Mouse (Mus musculus) cerebellum, adult 8-10 months (tissue): ENCODE results near the gene Strn4.

Experiments used
- DNase-seq: peaks from one replicate; pipeline ENCODE4 v3.0.0; 2022

Gene Strn4

DNA sequence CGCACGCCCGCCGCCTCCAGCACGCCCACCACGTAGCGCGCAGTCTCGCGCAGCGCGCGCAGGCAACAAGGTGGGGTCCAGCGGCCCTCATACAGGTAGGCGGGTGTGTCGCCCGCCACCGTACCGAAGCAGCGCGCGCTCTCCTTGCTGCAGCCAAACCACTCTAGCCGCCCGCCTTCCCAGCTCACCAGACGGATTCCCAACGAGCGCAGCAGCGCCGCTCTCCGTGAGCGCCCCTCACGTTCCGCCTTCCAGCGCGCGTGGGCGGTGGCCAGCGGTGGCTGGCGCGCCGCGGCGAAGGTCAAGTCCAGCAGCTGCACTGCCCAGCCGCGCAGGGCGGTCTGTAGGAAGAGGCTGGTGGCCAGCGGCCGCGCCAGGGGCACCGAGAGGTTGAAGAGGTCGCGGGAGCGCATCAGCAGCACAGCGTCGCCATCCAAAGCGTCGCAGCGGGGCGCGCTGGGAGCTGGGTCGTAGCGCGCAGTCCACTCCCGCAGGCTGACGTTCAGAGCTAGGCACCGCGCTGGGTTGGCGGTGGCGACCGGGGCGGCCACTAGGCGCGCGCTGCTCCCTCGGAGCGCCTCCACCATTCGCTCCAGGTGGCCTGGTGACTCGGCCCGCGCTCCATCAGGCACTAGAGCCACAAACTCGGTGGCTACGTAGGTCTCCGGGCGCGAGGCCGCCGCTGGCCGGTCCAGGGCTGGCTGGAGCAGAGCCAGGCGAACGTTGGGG is 4.6 kb upstream of the Strn4 start:
- peak; percentile 62 for DNase-seq

DNA sequence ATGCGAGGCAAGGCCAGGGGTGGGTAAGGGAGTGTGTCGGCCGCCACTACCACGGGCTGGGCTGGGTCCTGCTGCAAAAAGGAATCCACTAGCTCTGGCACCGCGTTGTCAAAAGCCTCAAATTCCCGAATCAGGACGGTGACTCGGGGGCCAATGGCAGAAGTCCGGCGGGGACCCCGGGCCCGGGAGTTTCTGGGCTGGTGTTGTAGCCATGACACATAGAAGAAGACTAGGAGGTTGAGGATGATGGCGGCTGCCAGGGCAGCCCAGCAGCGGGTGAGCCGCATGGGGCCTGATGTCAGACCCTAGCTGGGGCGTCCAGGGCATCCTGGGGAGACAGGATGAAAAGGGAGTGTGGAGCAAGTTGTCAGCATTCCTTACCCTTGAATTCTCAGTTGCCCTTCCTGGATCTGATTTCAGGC is 4.0 kb upstream of the Strn4 start:
- no peak for DNase-seq

DNA sequence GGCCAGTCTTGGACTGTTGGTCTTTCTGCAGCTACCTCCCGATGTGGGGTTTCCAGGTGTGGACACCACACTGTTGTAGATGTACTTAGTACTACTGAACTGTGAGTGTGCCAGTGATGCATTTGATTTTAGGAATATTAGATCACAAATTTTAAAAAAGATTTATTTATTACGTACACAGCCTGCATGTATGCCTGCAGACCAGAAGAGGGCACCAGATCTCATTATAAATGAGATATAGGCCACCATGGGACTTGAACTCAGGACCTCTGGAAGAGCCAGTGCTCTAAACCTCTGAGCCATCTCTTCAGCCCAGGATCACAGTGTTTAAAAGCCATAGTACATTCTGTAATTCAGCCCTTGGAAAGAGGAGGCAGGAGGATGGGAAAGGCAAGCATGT is 3.2 kb upstream of the Strn4 start:
- no peak for DNase-seq

DNA sequence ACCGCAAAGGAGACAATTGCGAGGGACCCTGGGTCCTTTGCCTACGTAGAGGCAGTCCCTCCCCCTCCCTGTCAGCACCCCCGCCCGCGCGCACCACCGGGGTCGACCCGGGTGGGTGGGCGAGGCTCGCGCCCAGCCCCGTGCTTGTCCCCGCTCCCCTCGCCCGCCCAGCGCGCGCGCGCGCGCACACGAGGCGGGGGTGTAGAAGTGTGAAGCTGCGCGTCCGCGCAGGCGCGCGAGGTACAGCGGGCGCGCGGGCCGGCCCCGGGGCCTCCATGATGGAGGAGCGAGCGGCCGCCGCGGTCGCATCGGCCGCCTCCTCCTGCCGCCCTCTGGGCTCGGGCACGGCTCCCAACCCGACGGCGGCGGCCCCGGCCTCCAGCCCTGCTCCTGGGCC is 387 bp downstream of the Strn4 start:
- peak; percentile 78 for DNase-seq

DNA sequence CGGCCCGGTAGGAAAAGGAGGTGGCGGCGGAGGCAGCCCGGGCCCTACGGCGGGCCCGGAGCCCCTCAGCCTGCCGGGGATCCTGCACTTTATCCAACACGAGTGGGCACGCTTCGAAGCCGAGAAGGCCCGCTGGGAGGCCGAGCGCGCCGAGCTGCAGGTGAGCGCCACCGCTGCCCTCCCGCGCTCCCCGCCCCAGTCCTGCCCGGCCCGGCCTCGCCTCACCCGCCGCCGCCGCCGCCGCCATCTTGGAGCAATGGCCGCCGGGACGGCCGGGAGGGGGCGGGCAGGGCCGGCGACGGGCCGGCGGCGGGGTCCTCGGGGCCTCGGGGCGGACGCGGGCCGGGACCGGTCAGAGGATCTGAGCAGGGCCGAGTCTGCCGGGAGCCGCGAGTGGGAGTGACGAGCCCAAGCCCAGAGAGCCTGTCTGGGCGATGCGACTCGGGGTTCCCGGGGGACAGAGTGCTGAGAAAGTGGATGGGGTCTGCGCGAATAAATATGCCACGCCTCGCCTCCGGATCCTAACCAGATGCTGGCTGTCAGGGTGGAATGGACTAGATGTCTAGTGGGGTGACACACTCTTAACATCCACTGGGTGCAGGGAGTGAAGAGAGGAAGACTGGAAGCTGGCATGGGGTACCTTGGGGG is 910 bp downstream of the Strn4 start, which contains the start of gene Fkrp:
TSS of gene Fkrp (minus strand) at position 258 of the 648 bp plus-strand sequence.
- peak; percentile 60 for DNase-seq

DNA sequence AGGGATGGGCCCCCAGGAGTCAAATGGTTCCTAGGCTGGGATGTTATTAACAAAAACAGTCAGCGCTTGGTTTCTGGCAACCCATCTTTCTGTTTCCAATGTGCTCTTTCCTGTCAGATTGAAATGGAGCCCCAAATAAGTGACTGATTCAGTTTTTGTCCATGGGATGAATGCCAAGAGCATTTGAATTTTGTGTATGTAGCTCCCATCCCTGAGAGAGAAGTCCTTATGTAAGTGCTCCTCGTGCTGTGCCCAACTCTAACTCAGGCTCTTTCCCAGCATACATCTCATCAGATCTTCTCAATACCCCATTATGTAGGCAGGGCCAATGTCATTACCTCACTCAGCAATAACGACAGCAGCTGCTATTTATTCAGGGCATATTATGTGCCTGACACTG is 2.0 kb downstream of the Strn4 start:
- peak; percentile 23 for DNase-seq

DNA sequence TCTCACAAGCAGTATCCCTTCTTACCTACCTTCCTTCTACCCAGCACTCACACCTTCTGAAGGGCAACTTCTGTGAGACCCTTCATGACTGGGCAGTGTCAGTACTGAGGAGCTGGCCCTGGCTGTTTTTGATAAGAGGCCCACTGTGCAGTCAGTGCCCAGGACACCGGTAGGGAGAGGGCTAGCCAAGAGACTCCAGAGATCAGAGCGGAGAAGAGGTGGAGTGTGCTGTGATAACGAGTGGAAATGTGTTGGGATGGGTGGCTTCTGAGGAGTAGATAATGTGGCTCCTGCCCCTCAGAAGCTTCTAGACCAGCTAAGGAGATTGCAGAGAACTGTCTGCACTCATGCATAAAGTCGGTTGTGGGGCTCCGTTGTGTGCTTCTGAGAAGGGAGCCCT is 4.1 kb downstream of the Strn4 start:
- no peak for DNase-seq

DNA sequence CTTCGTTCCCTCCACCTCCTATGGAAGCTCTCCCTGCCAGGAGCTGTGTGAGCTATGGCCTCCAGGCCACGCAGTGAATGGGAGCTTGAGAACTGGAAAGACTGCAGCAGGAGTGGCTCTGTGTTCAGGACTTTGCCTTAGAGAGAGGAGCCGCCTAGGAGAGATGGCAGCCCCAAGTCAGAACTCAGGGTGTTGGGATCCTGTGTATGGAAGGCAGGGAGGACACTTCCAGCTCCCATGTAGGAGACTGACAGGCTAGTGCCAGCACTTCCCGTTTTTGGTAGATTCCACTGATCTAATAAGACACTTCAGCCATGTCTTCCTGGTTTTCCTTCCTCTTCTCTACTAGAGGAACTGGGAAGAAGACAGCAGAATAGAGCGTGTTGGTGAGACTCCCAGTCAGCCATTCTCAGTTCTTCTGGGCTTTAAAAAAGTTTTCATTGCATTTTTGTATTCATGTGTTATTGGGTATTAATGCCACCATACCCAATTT is 4.6 kb downstream of the Strn4 start:
- peak; percentile 26 for DNase-seq

DNA sequence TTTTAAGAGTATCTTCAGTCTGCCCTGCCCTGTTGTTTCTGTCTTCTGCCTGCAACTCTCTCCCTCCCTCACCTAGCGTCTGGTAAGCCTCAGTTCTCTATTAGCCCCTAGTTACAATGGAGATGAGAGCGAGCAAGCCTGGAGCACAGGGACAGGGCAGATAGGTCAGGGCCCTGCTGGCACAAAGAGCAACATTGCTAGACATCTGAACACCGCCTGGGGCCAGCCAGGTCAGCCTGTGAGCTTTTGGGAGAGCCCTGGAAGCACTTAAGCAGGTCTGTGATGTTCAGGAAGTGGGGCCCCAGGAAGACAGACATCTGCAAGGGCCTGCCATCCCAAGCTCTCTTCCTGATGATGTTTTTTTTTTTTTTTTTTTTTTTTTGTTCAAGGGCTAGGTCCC is 5.4 kb downstream of the Strn4 start:
- DNase-seq, result peak; percentile 8

DNA sequence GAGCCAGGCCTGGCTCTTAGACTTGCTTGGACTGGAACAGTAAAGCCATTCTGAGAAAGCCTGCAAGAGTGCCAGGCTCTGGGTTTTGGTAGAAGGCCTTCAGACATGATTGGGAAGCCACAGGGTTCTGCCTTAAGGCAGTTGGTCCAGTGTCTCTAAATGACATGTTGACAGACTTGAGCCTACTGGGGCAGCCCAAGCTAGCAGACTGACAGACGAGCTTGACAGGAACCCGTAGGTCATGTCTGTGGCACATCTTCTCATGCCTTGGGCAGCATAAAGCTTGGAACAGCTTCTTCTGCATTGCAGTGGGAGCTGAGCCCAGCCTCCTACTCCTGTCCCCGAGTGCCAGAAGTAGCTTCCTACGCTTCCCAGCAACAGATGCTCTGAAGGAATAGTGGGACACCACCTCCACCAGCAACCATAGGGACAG is 6.0 kb downstream of the Strn4 start:
- peak; percentile 40 for DNase-seq

DNA sequence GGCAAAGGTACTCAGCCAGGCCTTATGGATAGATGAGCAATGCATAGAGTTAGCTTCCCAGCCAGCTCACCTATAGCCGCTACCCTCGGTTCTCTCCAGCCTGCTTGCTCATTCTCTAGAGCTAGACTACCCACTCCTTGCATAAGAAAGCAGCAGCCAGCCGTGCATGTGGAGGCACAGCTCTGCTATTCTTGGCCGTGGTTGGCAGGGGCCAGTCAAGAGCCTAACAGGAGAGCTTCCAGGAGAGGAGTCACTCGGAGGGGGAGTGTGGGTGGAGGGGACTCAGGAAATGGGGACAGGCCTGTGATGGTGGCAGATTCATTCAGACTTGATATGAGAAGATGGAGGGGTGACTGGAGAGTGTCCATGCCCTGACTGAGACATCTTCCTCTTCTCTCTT is 8.0 kb downstream of the Strn4 start:
- DNase-seq, result no peak

DNA sequence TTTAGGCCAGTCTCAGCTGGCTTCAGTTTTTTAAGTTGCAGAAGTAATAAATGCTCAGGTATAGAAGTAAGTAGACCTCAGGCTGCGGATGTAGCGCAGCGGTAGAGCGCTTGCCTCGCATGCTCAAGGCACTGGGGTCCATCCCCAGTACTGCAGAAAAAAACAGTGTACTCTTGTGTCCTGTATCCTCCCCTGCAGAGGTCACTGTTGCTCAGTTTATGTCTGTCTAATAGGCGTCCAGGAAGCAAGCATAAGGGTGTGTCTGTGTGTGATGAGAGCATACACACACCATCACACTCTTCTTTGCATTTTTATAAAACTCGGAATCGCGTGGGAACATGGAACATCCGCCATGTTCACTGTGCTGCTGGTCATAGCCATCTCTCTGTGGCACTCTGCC is 10.1 kb downstream of the Strn4 start:
- no peak for DNase-seq

DNA sequence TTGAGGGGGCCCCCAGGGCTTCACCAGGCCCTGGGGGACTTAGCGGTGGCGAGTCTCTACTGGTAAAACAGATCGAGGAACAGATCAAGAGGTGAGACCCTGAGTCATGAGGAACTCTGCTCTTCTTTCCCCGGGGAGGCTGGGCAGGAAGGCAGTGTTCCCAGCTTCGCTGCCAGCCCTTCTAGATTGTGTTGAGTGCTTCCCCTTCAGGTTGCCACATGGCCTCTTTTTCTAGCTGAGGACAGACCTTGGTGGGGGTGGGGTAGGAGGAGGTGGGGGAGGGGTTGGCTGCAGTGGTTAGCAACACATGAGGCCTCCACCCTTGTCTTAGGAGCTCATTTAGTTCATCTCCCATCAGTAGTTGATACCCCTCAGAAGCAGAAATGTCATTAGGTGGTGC is 10.9 kb downstream of the Strn4 start:
- no peak for DNase-seq

DNA sequence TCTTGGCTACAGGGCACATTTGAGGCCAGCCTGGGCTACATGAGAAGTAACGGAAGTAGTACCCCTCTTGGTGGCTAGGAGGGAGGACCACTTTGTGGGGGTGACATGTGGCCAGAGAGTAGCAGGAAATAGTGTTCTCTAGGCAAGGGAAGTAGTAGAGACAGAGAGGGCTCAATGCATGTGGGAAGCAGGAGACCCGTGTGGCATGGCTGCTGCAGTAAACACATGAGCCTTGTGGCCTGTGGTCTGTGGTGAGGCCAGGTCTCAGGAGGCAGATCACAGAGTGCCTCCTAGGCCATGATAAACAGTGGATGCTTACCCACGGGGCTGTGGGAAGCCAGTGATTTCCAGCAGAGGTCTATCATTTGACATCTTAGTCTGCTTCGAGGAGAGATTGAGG is 11.6 kb downstream of the Strn4 start:
- no peak for DNase-seq

DNA sequence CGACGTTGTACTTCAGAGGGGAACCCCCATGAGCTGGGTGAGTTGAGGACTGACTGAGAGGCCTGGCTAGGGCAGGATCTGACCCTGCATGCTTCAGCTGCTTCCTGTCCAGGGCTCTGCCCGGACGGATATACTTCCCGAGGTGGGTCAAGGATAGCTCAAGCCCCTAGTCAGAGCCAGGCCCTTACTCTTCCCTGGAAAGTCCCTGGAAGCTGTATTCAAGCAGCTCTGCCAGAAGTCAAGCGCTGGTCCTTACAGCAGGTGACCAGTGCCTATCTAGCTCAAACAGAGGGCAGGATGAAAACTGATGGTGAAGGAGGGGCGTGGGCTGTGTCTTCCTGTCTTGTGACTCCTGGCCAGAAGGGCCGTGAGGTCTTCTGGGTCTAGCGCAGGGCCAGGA is 14.8 kb downstream of the Strn4 start:
- DNase-seq, result no peak

DNA sequence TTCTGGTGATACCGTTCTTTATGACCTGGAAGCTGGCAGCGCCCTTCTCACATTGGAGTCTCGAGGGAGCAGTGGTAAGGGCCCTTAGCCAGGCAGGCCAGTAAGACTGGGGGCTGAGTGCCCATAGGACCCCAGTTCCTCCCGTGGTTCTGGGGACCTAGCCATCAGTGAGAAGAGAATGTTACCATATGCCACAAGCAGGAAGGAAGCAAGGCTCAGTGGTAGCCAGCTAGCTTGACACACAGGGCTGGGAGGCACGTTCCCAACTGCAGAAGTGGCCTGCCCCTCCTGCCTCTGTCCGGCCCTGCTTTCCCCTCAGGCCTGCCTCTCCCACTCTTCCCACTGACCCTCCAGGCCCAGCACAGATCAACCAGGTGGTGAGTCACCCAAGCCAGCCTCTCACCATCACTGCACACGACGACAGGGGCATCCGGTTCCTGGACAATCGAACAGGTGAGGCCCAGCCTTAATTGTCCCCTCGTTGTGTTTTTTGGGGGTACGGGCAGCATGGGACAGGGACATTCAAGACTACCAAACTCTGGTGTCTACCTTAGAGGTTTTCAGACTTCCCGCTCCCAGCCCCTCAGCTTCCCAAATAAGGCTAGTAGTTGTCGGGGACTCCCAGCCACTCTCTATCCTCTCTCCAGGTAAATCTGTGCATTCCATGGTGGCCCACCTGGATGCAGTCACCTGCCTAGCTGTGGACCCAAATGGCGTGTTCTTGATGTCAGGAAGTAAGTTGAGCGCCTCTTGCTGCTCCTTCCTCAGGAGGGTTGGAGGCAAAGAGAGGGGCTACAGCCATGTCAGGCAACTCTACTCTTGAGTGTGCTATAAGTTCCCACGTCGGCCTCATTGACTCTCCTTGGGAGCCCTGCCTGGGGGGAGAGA is 22.5 kb downstream of the Strn4 start:
- no peak for DNase-seq

DNA sequence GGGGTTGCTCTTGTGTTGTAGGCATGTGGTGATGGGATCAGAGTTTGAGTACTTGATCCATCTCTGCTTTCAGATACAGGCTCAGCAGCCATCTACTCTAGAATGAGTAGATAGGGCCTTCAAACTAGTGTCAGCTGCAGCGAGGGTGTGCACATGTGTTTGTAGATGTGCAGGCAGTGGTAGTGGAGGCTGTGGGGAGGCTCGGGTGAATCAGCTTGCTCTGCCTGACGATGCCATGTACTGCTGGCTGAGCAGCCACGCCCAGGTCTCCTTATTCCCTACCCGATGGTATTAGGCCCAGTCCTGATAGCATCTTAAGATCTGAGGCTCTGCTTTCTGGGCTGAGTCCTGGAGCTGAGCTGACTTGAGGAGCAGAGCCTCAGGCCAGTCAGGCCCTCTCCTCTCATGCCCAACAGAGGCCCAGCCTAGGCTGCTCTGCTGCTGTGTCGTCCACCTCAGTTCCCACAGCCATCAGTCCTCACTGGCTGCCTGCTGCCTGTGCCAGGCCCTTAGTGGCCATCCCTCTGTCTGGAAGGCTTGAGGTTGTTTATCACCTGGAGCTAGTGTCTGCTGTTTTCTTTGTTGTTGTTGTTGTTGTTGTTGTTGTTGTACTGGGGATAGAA is 23.2 kb downstream of the Strn4 start:
- no peak for DNase-seq

DNA sequence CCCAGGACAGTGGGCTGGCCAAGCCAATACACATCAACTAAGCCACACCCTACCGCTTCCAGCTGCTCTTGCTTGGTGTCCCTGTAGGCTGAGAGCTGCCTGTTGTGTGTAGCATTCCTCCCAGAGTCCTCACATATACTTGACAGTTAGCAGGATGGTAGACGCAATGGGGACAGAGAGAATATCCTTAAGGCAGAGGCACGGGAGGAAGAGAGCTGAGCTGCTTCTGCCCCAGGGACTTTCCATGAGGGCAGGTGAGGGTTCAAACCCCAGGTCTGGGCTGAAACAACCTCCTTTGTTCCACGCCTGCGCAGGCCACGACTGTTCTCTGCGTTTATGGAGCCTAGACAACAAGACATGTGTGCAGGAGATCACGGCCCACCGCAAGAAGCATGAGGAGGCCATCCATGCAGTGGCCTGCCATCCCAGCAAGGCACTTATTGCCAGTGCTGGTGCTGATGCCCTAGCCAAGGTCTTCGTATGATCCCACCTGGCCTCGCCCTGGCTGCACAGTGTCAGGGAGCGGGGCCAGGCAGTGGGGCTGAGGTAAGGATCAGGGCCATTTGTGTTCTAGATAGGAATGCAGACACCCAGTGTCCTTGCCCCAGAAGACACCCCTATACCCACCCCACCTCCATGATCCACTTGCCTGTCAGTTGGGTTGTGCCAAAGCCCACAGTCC is 23.9 kb downstream of the Strn4 start:
- no peak for DNase-seq

DNA sequence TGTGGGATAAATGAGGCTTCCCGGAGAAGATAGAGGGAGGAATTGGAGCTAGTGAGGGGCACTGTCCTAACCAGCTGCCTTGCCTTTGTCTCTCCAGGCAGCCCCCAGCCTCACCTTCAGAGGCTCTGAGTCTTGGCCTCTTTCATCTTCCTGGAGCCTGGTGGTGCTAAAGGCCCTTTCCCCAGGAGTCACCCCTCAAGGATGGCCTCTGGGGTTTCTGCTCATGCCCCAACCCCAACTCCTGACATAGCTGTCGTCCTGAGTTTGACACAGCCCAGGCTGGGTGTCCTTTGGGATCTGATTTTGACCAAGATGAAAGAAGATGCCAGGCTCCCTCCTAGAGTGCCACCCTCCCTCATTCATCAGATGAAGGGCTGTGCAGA is 24.4 kb downstream of the Strn4 start:
- DNase-seq, result no peak

DNA sequence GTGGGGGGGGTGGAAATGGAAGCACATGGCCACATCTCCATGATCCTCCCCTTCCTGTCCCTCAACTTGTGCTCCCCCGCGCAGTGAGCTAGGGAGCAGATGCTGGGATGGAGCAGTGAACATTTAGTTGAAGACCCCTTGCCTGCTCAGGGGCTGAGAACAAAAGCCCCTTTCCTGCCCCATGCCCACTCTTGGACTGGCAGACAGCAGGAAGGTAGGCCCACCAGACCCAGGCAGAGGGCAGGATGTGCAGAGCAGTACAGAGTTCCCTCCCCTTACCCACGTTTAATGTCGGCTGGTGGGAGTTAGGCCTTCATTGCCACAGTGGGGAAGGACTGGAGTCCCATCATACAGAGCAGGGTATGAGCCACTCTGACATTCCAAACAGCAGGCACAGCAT is 25.4 kb downstream of the Strn4 start:
- DNase-seq, result no peak

DNA sequence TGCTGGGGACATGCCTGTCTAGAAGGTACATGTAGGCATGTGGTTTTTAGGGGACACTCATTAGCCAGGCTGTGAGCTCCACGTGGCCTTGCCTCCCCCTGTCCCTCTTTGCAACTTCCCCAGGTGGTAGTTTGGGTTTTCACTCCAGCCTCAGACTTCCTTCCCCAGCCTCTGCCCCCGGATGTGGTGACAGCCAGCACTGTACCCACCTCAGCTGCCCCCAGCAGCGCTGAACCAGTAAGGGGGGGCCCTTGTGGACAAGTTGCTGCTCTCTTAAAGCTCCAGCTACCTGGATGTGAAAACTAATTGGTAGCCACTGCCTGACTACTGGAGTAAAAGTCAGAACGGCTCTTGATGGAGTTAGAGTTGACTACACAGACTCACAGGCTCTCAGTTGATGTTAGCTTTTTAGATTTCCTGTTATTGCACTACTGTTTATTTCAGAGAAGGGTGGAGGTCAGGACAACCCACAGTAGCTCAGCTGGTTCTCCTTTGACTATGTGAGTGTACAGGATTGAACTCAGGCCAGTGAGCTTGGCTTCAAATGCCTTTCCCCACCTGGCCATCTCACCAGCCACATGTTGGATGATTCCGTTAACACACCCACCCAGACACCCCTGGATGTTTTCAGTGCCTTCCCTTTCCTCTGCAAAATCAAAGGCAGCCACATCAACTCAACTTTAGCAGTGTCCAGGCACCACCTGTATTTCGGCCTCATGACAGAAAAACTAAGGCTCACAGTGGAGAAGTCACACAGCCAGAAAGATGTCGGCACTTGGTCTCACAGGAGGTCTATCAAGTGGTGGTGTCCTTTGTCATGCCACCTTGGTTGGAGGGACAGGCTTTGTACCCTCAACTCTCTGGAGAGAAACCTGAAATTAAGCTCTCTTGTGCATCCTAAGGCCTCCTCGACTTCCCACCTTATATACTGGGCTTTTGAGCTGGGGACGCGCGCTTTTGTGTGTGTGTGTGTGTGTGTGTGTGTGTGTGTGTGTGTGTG is 26.2 kb downstream of the Strn4 start:
- no peak for DNase-seq
